24 mouse cellular contexts compared by ENCODE assay signal in the genomic region with DNA sequence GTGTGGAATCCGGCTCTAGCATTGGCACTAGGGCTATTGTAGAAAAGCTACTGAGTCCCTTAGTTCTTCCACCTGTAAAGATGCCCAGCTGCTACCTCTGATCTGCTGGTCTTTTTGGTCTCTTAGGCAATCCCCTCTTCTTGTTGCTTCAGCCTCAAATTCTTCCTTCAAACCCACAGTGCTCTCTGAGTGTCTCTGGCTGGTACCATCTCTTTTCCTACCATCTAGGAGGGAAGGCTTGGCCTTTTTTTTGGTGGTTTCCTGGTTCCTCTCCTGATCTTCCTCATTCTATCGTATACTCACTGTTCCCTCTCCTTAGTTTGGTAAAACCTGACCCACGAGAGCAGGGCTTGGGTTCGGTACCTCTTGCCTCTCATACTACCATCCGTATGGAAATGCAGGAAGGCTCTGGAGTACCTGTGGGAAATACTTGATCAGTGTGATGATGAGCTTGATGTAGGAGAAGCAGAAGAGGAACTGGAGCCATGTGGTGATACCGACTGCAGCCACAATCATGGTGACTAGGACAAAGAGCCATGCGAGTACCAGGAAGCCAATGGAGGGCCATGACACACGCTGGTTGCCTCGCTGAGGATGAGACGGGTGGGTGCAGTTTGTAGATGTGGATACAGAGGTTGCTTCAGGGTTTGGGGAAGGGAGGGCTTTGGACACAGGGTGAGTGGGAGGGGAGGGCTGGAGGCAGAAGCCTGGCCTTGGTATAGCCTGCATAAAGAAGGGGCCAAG. TPM values are rescaled to one million over a fixed set of nuclear protein-coding genes. Genes with fewer than 3 reads are reported as not detected.
DNase-seq lines count a peak whose midpoint lies in the region; ATAC-seq and TF ChIP-seq lines count a peak whose summit lies in the region.
"Had no signal": no experiment of that assay in that cellular context is flagged by ENCODE, and none has a peak within 500 bp of the region (broad histone marks: within the 10 kb centered on the region; RNA-seq: fewer than 3 reads in every experiment).

No protein-coding gene starts in this region.

- no peak for TF ChIP-seq CTCF in lung, postnatal 0 days (IDR thresholded peaks at IDR 0.05)

- intact Hi-C loops in left cerebral cortex, postnatal 25 days (cut with DNase I) = no loop called here

- H3ac ChIP-seq in myocyte (ENCODE audit: control insufficient read depth, insufficient read length) = no peak overlapping the region

- H3K4me1 ChIP-seq in lung, embryonic 16.5 days (replicated peaks; ENCODE audit: control insufficient read depth, insufficient read depth, low read length) = no peaks in the 10 kb centered on the region
- H3K4me1 ChIP-seq in lung, postnatal 0 days (ENCODE audit: insufficient read depth, low read depth, low read length) = no peaks in the 10 kb centered on the region
- H3K4me1 ChIP-seq in megakaryocyte, embryonic 14.5 days = peaks cover 5% of the 10 kb centered on the region
- H3K4me1 ChIP-seq in kidney, embryonic 14.5 days (ENCODE audit: control insufficient read depth, insufficient read depth, low read length) = no peaks in the 10 kb centered on the region
- H3K4me1 ChIP-seq: forebrain, embryonic 10.5 days; forebrain, embryonic 13.5 days; heart, embryonic 13.5 days; hindbrain, embryonic 12.5 days; hindbrain, embryonic 15.5 days had no signal

- H3K27me3 ChIP-seq in lung, embryonic 16.5 days (ENCODE audit: control insufficient read depth, insufficient read depth, low read depth, low read length) = no peaks in the 10 kb centered on the region
- H3K27me3 ChIP-seq in lung, postnatal 0 days (replicated peaks; ENCODE audit: insufficient read depth, low read length) = no peaks in the 10 kb centered on the region
- no peaks in the 10 kb centered on the region for H3K27me3 ChIP-seq in megakaryocyte, embryonic 14.5 days (replicated peaks)
- H3K27me3 ChIP-seq in myocyte (ENCODE audit: control insufficient read depth, insufficient read depth, insufficient read length) = no peaks in the 10 kb centered on the region
- no peaks in the 10 kb centered on the region for H3K27me3 ChIP-seq in kidney, embryonic 14.5 days (ENCODE audit: control insufficient read depth, insufficient read depth, low read length)
- H3K27me3 ChIP-seq: forebrain, embryonic 13.5 days; heart, embryonic 13.5 days; hindbrain, embryonic 12.5 days; hindbrain, embryonic 15.5 days had no signal

- WGBS in lung, embryonic 16.5 days = 85% methylated on average over 10 of the region's 10 CpGs
- WGBS in lung, postnatal 0 days = 83% methylated on average over 10 of the region's 10 CpGs
- 88% methylated on average over 10 of the region's 10 CpGs for WGBS in kidney, embryonic 14.5 days

- H3K79me2 ChIP-seq in myocyte (ENCODE audit: control insufficient read depth, insufficient read depth) = no peaks in the 10 kb centered on the region

- TF ChIP-seq POLR2A in myocyte (IDR thresholded peaks at IDR 0.05; ENCODE audit: insufficient read length, low read depth) = no peak

- 0 out of 2 replicates have a peak, but pooled peaks have one; percentile 5 for ATAC-seq in lung, embryonic 16.5 days (ENCODE audit: low read depth)
- no peak for ATAC-seq in lung, postnatal 0 days
- peak; percentile 58 for ATAC-seq in granulocyte monocyte progenitor cell, adult 5-6 weeks (replicated peaks; ENCODE audit: poor library complexity, severe bottlenecking)
- ATAC-seq in kidney, embryonic 14.5 days (ENCODE audit: low FRiP score, low TSS enrichment) = no peak
- ATAC-seq: CD4-positive, CD25-positive, alpha-beta regulatory T cell, adult 4 months; forebrain, embryonic 13.5 days had no signal

- no peak overlapping the region for H3K4me3 ChIP-seq in lung, embryonic 16.5 days (ENCODE audit: low read length)
- no peak overlapping the region for H3K4me3 ChIP-seq in lung, postnatal 0 days (ENCODE audit: low read depth, low read length)
- H3K4me3 ChIP-seq in megakaryocyte, embryonic 14.5 days (replicated peaks) = peak overlapping the region; percentile 53
- no peak overlapping the region for H3K4me3 ChIP-seq in myocyte
- no peak overlapping the region for H3K4me3 ChIP-seq in kidney, embryonic 14.5 days (ENCODE audit: low read length)
- H3K4me3 ChIP-seq: forebrain, embryonic 10.5 days; forebrain, embryonic 13.5 days; heart, embryonic 13.5 days; hindbrain, embryonic 12.5 days; hindbrain, embryonic 15.5 days had no signal

- no peak overlapping the region for H3K4me2 ChIP-seq in lung, embryonic 16.5 days (ENCODE audit: low read depth, low read length)
- no peak overlapping the region for H3K4me2 ChIP-seq in lung, postnatal 0 days (replicated peaks; ENCODE audit: low read depth, low read length)
- H3K4me2 ChIP-seq in myocyte (ENCODE audit: low read depth) = no peak overlapping the region
- H3K4me2 ChIP-seq in kidney, embryonic 14.5 days (replicated peaks; ENCODE audit: low read depth, low read length) = no peak overlapping the region
- H3K4me2 ChIP-seq: forebrain, embryonic 13.5 days; heart, embryonic 13.5 days; hindbrain, embryonic 12.5 days; hindbrain, embryonic 15.5 days had no signal

- TF ChIP-seq EP300 in lung, postnatal 0 days (IDR thresholded peaks at IDR 0.05) = no peak

- H3K27ac ChIP-seq in lung, embryonic 16.5 days (ENCODE audit: low read length) = no peak overlapping the region
- H3K27ac ChIP-seq in lung, postnatal 0 days (ENCODE audit: low read length) = no peak overlapping the region
- H3K27ac ChIP-seq in kidney, embryonic 14.5 days (ENCODE audit: low read depth, low read length) = no peak overlapping the region
- H3K27ac ChIP-seq: forebrain, embryonic 10.5 days; forebrain, embryonic 13.5 days; heart, embryonic 13.5 days; hindbrain, embryonic 12.5 days; hindbrain, embryonic 15.5 days had no signal

- no peak overlapping the region for H3K9ac ChIP-seq in lung, embryonic 16.5 days (ENCODE audit: low read length)
- no peak overlapping the region for H3K9ac ChIP-seq in lung, postnatal 0 days (replicated peaks; ENCODE audit: low read depth)
- H3K9ac ChIP-seq in kidney, embryonic 14.5 days (ENCODE audit: low read depth, low read length) = no peak overlapping the region
- H3K9ac ChIP-seq: forebrain, embryonic 13.5 days; heart, embryonic 13.5 days; hindbrain, embryonic 12.5 days; hindbrain, embryonic 15.5 days had no signal

- H3K9me3 ChIP-seq in lung, embryonic 16.5 days (ENCODE audit: control insufficient read depth, low read length) = no peaks in the 10 kb centered on the region
- no peaks in the 10 kb centered on the region for H3K9me3 ChIP-seq in lung, postnatal 0 days (ENCODE audit: low read length)
- no peaks in the 10 kb centered on the region for H3K9me3 ChIP-seq in megakaryocyte, embryonic 14.5 days
- H3K9me3 ChIP-seq in kidney, embryonic 14.5 days (ENCODE audit: control insufficient read depth, low read length) = no peaks in the 10 kb centered on the region
- H3K9me3 ChIP-seq: forebrain, embryonic 10.5 days; forebrain, embryonic 13.5 days; heart, embryonic 13.5 days; hindbrain, embryonic 12.5 days; hindbrain, embryonic 15.5 days had no signal

- peaks cover 19% of the 10 kb centered on the region for H3K36me3 ChIP-seq in lung, embryonic 16.5 days (ENCODE audit: control insufficient read depth, insufficient read depth, low read length)
- H3K36me3 ChIP-seq in lung, postnatal 0 days (ENCODE audit: insufficient read depth, low read length) = peaks cover 17% of the 10 kb centered on the region
- peaks cover 88% of the 10 kb centered on the region for H3K36me3 ChIP-seq in megakaryocyte, embryonic 14.5 days (replicated peaks; ENCODE audit: low read length)
- H3K36me3 ChIP-seq in myocyte (ENCODE audit: control insufficient read depth, insufficient read depth) = peaks cover 29% of the 10 kb centered on the region
- H3K36me3 ChIP-seq in kidney, embryonic 14.5 days (ENCODE audit: control insufficient read depth, insufficient read depth, low read length) = peaks cover 35% of the 10 kb centered on the region; the same call in 1 of the 2 replicates

- DNase-seq in lung, postnatal 0 days (ENCODE audit: low spot score) = no peak
- DNase-seq in adrenal gland, adult 2 months = no peak
- DNase-seq in left cerebral cortex, postnatal 25 days (ENCODE audit: low spot score in 2 of 2) = no peak
- DNase-seq: adrenal gland, adult 8-10 months; adrenal gland, postnatal 25 days; cerebellum, adult 11 months; cerebellum, adult 2 months; cerebellum, adult 9-11 months; cerebellum, postnatal 36 days; gastrocnemius, postnatal 10 days; heart, adult 18-20 months had no signal

RNA-seq across cellular contexts. Expression of gene Tax1bp3, which starts 9.2 kb away (rescaled TPM):
- polyA plus RNA-seq in lung, embryonic 16.5 days (2015; fragmentation: Nextera tagmentation; extraction: Ambion mirVana) = 275 and 278 TPM in 2 replicates
- 373 and 379 TPM in 2 replicates for polyA plus RNA-seq in lung, postnatal 0 days (2015; fragmentation: Nextera tagmentation; extraction: Ambion mirVana)
- total RNA-seq in granulocyte monocyte progenitor cell, adult 5-6 weeks (2014; fragmentation: Nextera tagmentation) = 10.4 and 19.9 TPM in 2 replicates
- 6.3 and 11.7 TPM in 2 replicates for total RNA-seq in granulocyte monocyte progenitor cell, adult 5-6 weeks (2017)
- polyA plus RNA-seq in megakaryocyte, embryonic 14.5 days (2012; ENCODE audit: insufficient read depth, low replicate concordance) = 19.3 and 28.8 TPM in 2 replicates
- 85.2 TPM for polyA plus RNA-seq in myocyte (2012; fragmentation: generic; extraction: Trizol)
- polyA plus RNA-seq in kidney, embryonic 14.5 days (2014; fragmentation: Nextera tagmentation; extraction: Ambion mirVana) = 195 and 209 TPM in 2 replicates
- 10 to 100 TPM; 71.0 to 87.8 TPM for total RNA-seq in adrenal gland, adult 2 months (2021)
- polyA plus RNA-seq in adrenal gland, adult 2 months (2012; rRNA removed) = 71.0 and 77.0 TPM in 2 replicates
- total RNA-seq in left cerebral cortex, postnatal 25 days (2021) = 10 to 100 TPM; 10.2 to 11.3 TPM

RNA-seq across cellular contexts. Expression of gene Emc6, which starts 9.2 kb away (rescaled TPM):
- 117 and 121 TPM in 2 replicates for polyA plus RNA-seq in lung, embryonic 16.5 days (2015; fragmentation: Nextera tagmentation; extraction: Ambion mirVana)
- 160 and 177 TPM in 2 replicates for polyA plus RNA-seq in lung, postnatal 0 days (2015; fragmentation: Nextera tagmentation; extraction: Ambion mirVana)
- 71.0 and 77.9 TPM in 2 replicates for total RNA-seq in granulocyte monocyte progenitor cell, adult 5-6 weeks (2014; fragmentation: Nextera tagmentation)
- total RNA-seq in granulocyte monocyte progenitor cell, adult 5-6 weeks (2017) = 50.7 and 76.5 TPM in 2 replicates
- polyA plus RNA-seq in megakaryocyte, embryonic 14.5 days (2012; ENCODE audit: insufficient read depth, low replicate concordance) = 170 and 286 TPM in 2 replicates
- polyA plus RNA-seq in myocyte (2012; fragmentation: generic; extraction: Trizol) = 68.2 TPM
- polyA plus RNA-seq in kidney, embryonic 14.5 days (2014; fragmentation: Nextera tagmentation; extraction: Ambion mirVana) = 134 and 156 TPM in 2 replicates
- 10 to 100 TPM; 86.1 to 88.7 TPM for total RNA-seq in adrenal gland, adult 2 months (2021)
- polyA plus RNA-seq in adrenal gland, adult 2 months (2012; rRNA removed) = 91.0 and 117 TPM in 2 replicates
- 10 to 100 TPM; 55.6 to 55.9 TPM for total RNA-seq in left cerebral cortex, postnatal 25 days (2021)

RNA-seq across cellular contexts. Expression of gene Ctns, which starts 12.8 kb away (rescaled TPM):
- 14.9 and 16.4 TPM in 2 replicates for polyA plus RNA-seq in lung, embryonic 16.5 days (2015; fragmentation: Nextera tagmentation; extraction: Ambion mirVana)
- 15.2 and 16.2 TPM in 2 replicates for polyA plus RNA-seq in lung, postnatal 0 days (2015; fragmentation: Nextera tagmentation; extraction: Ambion mirVana)
- total RNA-seq in granulocyte monocyte progenitor cell, adult 5-6 weeks (2014; fragmentation: Nextera tagmentation) = 24.7 and 26.8 TPM in 2 replicates
- 15.6 and 17.5 TPM in 2 replicates for total RNA-seq in granulocyte monocyte progenitor cell, adult 5-6 weeks (2017)
- polyA plus RNA-seq in megakaryocyte, embryonic 14.5 days (2012; ENCODE audit: insufficient read depth, low replicate concordance) = 1.3 and 4.1 TPM in 2 replicates
- 11.6 TPM for polyA plus RNA-seq in myocyte (2012; fragmentation: generic; extraction: Trizol)
- polyA plus RNA-seq in kidney, embryonic 14.5 days (2014; fragmentation: Nextera tagmentation; extraction: Ambion mirVana) = 15.3 and 19.5 TPM in 2 replicates
- 10 to 100 TPM; 16.8 to 18.3 TPM for total RNA-seq in adrenal gland, adult 2 months (2021)
- polyA plus RNA-seq in adrenal gland, adult 2 months (2012; rRNA removed) = 11.1 and 12.5 TPM in 2 replicates
- 10 to 100 TPM; 19.2 to 21.0 TPM for total RNA-seq in left cerebral cortex, postnatal 25 days (2021)

RNA-seq across cellular contexts. Expression of gene Shpk, which starts 13.2 kb away (rescaled TPM):
- polyA plus RNA-seq in lung, embryonic 16.5 days (2015; fragmentation: Nextera tagmentation; extraction: Ambion mirVana) = 1.6 and 2.3 TPM in 2 replicates
- polyA plus RNA-seq in lung, postnatal 0 days (2015; fragmentation: Nextera tagmentation; extraction: Ambion mirVana) = 2.8 and 3.5 TPM in 2 replicates
- total RNA-seq in granulocyte monocyte progenitor cell, adult 5-6 weeks (2014; fragmentation: Nextera tagmentation) = 1.8 and 1.9 TPM in 2 replicates
- total RNA-seq in granulocyte monocyte progenitor cell, adult 5-6 weeks (2017) = 1.8 and 3.1 TPM in 2 replicates
- 0.53 and 1.2 TPM in 2 replicates for polyA plus RNA-seq in megakaryocyte, embryonic 14.5 days (2012; ENCODE audit: insufficient read depth, low replicate concordance)
- 1.3 TPM for polyA plus RNA-seq in myocyte (2012; fragmentation: generic; extraction: Trizol)
- 0.77 and 1.1 TPM in 2 replicates for polyA plus RNA-seq in kidney, embryonic 14.5 days (2014; fragmentation: Nextera tagmentation; extraction: Ambion mirVana)
- total RNA-seq in adrenal gland, adult 2 months (2021) = 10 to 100 TPM in 1 of 2 experiments, 1 to 10 TPM in 1; 8.8 to 12.4 TPM
- polyA plus RNA-seq in adrenal gland, adult 2 months (2012; rRNA removed) = 10.0 and 10.9 TPM in 2 replicates
- total RNA-seq in left cerebral cortex, postnatal 25 days (2021) = 1 to 10 TPM; 2.0 to 2.7 TPM

RNA-seq across cellular contexts. Expression of gene P2rx5, which starts 25.8 kb away (rescaled TPM):
- 0.18 and 0.70 TPM in 2 replicates for polyA plus RNA-seq in lung, embryonic 16.5 days (2015; fragmentation: Nextera tagmentation; extraction: Ambion mirVana)
- 1.4 and 2.2 TPM in 2 replicates for polyA plus RNA-seq in lung, postnatal 0 days (2015; fragmentation: Nextera tagmentation; extraction: Ambion mirVana)
- not detected in 2 replicates for total RNA-seq in granulocyte monocyte progenitor cell, adult 5-6 weeks (2014; fragmentation: Nextera tagmentation)
- not detected in 2 replicates for total RNA-seq in granulocyte monocyte progenitor cell, adult 5-6 weeks (2017)
- 0.55 TPM in 1 of 2 replicates, not detected in the other for polyA plus RNA-seq in megakaryocyte, embryonic 14.5 days (2012; ENCODE audit: insufficient read depth, low replicate concordance)
- polyA plus RNA-seq in myocyte (2012; fragmentation: generic; extraction: Trizol) = 3.5 TPM
- polyA plus RNA-seq in kidney, embryonic 14.5 days (2014; fragmentation: Nextera tagmentation; extraction: Ambion mirVana) = 0.34 TPM in 1 of 2 replicates, not detected in the other
- total RNA-seq in adrenal gland, adult 2 months (2021) = 10 to 100 TPM in 1 of 2 experiments, 1 to 10 TPM in 1; 4.4 to 10.9 TPM
- 2.3 and 2.9 TPM in 2 replicates for polyA plus RNA-seq in adrenal gland, adult 2 months (2012; rRNA removed)
- total RNA-seq in left cerebral cortex, postnatal 25 days (2021) = under 1 TPM; 0.32 to 0.44 TPM
- total RNA-seq: hematopoietic stem cell, adult 5-6 weeks had no signal
- polyA plus RNA-seq: intestine, embryonic 14.5 days had no signal

Comparison
In these comparisons a context has a peak if more than half of its experiments do, and no peak if none do; other contexts are left out.
1. ATAC-seq: peak in lung, embryonic 16.5 days (single experiment) and granulocyte monocyte progenitor cell, adult 5-6 weeks (single experiment); none in lung, postnatal 0 days (single experiment) and kidney, embryonic 14.5 days (single experiment).